Mouse (Mus musculus) urinary bladder, adult 2 months (tissue): ENCODE measurements around the gene Ltb. TPM values are rescaled to one million over a fixed set of nuclear protein-coding genes. Genes with fewer than 3 reads are reported as not detected.

Experiments
- polyA plus RNA-seq: library from polyadenylated mRNA; depleted of rRNA; stranded (reverse); fragments of >200 nt; gene quantifications from 2 replicates; pipeline ENCODE4 v1.2.3, GENCODE M21; 2012; rRNA removed

The Ltb gene
- polyA plus RNA-seq, 1 experiment: 3.5 TPM

Other genes starting within 250 kb of the Ltb start
- 100 and 116 TPM in 2 replicates for gene Hspa1b, start 235.2 kb upstream of the Ltb start, polyA plus RNA-seq
- gene Gm20481, start 224.5 kb upstream of the Ltb start, polyA plus RNA-seq: not detected in 2 replicates
- gene Hspa1a, start 222.3 kb upstream of the Ltb start, polyA plus RNA-seq: 52.7 and 54.4 TPM in 2 replicates
- 0.47 and 0.54 TPM in 2 replicates for gene Hspa1l, start 221.7 kb upstream of the Ltb start, polyA plus RNA-seq
- gene Lsm2, start 212.6 kb upstream of the Ltb start, polyA plus RNA-seq: 47.8 and 58.4 TPM in 2 replicates
- gene Vars, start 193.5 kb upstream of the Ltb start, polyA plus RNA-seq: 49.8 and 53.0 TPM in 2 replicates
- 5.2 and 6.1 TPM in 2 replicates for gene Vwa7, start 177.9 kb upstream of the Ltb start, polyA plus RNA-seq
- gene Sapcd1, start 166.4 kb upstream of the Ltb start, polyA plus RNA-seq: 0.77 and 0.81 TPM in 2 replicates
- 1.2 and 1.4 TPM in 2 replicates for gene Msh5, start 147.7 kb upstream of the Ltb start, polyA plus RNA-seq
- gene Clic1, start 144.5 kb upstream of the Ltb start, polyA plus RNA-seq: 149 and 191 TPM in 2 replicates
- gene Ddah2, start 135.4 kb upstream of the Ltb start, polyA plus RNA-seq: 60.5 and 68.6 TPM in 2 replicates
- gene Ly6g6c, start 129.1 kb upstream of the Ltb start, polyA plus RNA-seq: 0.26 and 0.37 TPM in 2 replicates
- gene Mpig6b, start 128.3 kb upstream of the Ltb start, polyA plus RNA-seq: 0.44 and 0.48 TPM in 2 replicates
- 9.5 and 12.9 TPM in 2 replicates for gene Ly6g6e, start 117.5 kb upstream of the Ltb start, polyA plus RNA-seq
- 5.4 and 5.8 TPM in 2 replicates for gene Ly6g6d, start 116.4 kb upstream of the Ltb start, polyA plus RNA-seq
- 0.15 TPM in 1 of 2 replicates, not detected in the other for gene Ly6g6f, start 108.8 kb upstream of the Ltb start, polyA plus RNA-seq
- gene Abhd16a, start 105.2 kb upstream of the Ltb start, polyA plus RNA-seq: 104 and 114 TPM in 2 replicates
- not detected in 2 replicates for gene Ly6g5c, start 86.2 kb upstream of the Ltb start, polyA plus RNA-seq
- gene Ly6g5b, start 79.0 kb upstream of the Ltb start, polyA plus RNA-seq: 1.0 and 1.2 TPM in 2 replicates
- gene Gpank1, start 73.0 kb upstream of the Ltb start, polyA plus RNA-seq: 16.2 and 19.3 TPM in 2 replicates
- 116 and 122 TPM in 2 replicates for gene Csnk2b, start 72.4 kb upstream of the Ltb start, polyA plus RNA-seq
- gene D17H6S53E, start 68.1 kb upstream of the Ltb start, polyA plus RNA-seq: 10.2 and 12.6 TPM in 2 replicates
- gene Apom, start 62.4 kb upstream of the Ltb start, polyA plus RNA-seq: 0.22 and 0.29 TPM in 2 replicates
- gene Bag6, start 59.3 kb upstream of the Ltb start, polyA plus RNA-seq: 130 and 136 TPM in 2 replicates
- gene Prrc2a, start 29.5 kb upstream of the Ltb start, polyA plus RNA-seq: 170 and 213 TPM in 2 replicates
- 11.2 and 13.3 TPM in 2 replicates for gene Aif1, start 18.4 kb upstream of the Ltb start, polyA plus RNA-seq
- gene Lst1, start 6.0 kb upstream of the Ltb start, polyA plus RNA-seq: 20.4 and 23.0 TPM in 2 replicates
- gene Tnf, start 7.6 kb downstream of the Ltb start, polyA plus RNA-seq: 0.55 and 0.83 TPM in 2 replicates
- 0.29 and 0.43 TPM in 2 replicates for gene Lta, start 10.9 kb downstream of the Ltb start, polyA plus RNA-seq
- 0.18 TPM in 1 of 2 replicates, not detected in the other for gene Gm16181, start 26.4 kb downstream of the Ltb start, polyA plus RNA-seq
- 11.9 and 14.5 TPM in 2 replicates for gene Atp6v1g2, start 39.2 kb downstream of the Ltb start, polyA plus RNA-seq
- 14.0 and 15.4 TPM in 2 replicates for gene Nfkbil1, start 41.4 kb downstream of the Ltb start, polyA plus RNA-seq
- 314 and 350 TPM in 2 replicates for gene Ddx39b, start 47.3 kb downstream of the Ltb start, polyA plus RNA-seq
- 589 and 606 TPM in 2 replicates for gene H2-D1, start 68.3 kb downstream of the Ltb start, polyA plus RNA-seq
- gene H2-Q1, start 126.0 kb downstream of the Ltb start, polyA plus RNA-seq: 0.19 TPM in 2 replicates
- 3.0 and 3.4 TPM in 2 replicates for gene H2-Q2, start 147.8 kb downstream of the Ltb start, polyA plus RNA-seq
- gene H2-Q4, start 185.2 kb downstream of the Ltb start, polyA plus RNA-seq: 69.6 and 78.7 TPM in 2 replicates
- gene H2-Q6, start 230.4 kb downstream of the Ltb start, polyA plus RNA-seq: 31.9 and 38.8 TPM in 2 replicates
- gene H2-Q7, start 244.7 kb downstream of the Ltb start, polyA plus RNA-seq: 56.1 and 64.7 TPM in 2 replicates